Mouse (Mus musculus) T-cell, adult 2 months (primary cell): ENCODE measurements at regions not wholly inside any gene's neighbourhood (a gene's known extent, or its start where the extent isn't known, plus 50 kb on each side); places are given as distances from the start of the nearest gene placed in this dataset.
"Not testable (repeated sequence)": the region's sequence is repeated elsewhere in the genome, so short reads cannot be mapped to it uniquely, and the experiment has no call there.

Source experiments
- DNase-seq: peaks from one replicate; pipeline ENCODE4 v3.0.0; 2022; ENCODE audit warnings: low spot score

GRCm38 (mm10) chr12:10445738-10446137 lies 55.2 kb downstream of the Rdh14 start:
- no peak for DNase-seq

- no peak for DNase-seq
These were observed 67.5 kb downstream of the Rdh14 start for GRCm38 (mm10) chr12:10457960-10458655.

GRCm38 (mm10) chr12:10461796-10462195 lies 71.2 kb downstream of the Rdh14 start:
- DNase-seq, result no peak

DNA sequence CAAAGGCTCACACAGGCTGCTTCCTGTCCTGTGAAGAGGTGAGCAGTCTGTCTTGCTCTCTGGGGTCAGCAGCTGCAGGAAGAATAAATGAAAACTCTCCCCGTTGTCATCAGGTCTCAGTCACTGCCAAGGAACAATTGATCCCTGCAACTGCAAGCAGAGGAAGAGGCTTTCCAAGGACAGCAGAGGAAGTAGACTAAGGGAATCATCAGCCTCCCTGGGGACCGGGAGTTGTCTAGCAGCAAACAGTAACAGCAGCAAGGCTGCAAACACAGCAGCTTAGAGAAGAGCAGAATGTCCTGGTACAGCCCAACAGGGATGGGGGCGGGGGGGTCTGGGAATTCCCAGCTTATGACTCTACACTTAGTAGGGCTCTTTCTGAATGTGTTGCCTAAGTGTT lies 72.4 kb downstream of the Rdh14 start:
- DNase-seq, result no peak

DNA sequence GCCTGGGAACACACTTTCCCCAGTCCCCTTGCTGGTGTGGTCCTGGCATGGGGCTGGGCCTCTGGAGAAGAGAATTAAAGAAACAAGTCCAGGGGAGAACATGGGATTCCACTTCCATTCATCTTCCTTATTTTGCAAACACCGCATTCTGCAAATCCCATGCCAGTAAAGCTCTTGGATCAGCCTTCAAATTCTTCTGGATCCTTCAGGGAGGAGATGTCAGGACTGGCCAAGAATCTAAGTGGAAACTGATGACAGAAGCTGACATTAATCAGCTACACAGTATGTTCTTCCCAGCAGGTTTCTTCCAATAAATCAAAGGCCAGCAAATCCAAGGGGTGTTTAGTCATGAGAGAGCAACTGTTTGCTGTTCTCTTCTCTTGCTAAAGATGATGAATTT lies 83.4 kb downstream of the Rdh14 start:
- DNase-seq, result no peak

DNA sequence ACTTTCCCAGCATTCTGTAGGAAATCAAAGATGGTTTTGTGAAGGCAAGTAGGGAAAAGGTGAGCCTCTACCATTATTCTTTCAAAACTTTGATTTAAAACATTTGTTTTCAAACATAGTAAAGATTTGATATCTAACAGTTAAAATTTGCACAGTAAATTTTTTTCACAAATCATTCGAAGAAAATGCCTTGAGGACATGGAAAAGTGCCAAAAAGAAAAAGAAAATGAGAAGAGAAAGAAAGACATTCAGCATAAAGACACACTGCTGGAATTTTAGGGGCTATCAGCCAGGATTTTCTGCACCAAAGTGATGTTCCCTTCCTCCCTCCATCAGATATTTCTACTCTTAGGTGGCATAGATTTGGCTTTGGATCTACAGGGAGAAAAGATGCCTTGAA lies 90.2 kb downstream of the Rdh14 start:
- DNase-seq, result no peak

DNA sequence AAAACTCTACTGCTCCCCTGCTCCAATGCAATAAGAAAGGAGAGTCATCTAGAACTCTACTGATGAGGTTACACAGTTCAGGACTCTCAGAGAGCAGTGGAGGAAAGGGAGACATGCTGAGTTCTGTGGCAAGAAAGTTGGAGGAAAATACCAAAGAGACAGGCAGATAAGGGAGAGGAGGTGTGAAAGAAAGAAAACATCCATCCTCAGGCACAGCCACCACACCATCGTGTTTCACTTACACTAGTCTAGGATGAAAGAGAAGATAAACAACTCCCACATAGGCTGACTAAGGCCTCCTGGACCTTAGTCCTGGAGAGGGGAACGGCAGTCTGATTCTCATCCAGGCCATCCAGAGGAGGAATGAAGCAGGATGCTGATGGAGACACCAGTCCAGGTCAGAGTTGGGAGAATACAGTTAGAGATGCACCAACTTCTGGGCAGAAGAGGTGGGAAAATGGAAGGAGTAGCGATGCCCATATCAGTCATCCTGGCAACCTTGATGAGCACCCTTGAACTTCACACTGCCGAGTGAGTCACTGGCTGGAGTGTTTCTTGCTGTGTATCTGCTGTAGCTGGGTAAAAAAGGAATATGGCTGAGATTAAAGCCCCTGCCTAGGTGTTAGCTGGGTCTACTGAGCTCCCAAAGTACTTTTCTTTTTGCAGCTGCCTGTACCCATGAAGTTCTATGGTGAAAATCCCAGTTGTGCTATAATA lies 91.9 kb downstream of the Rdh14 start:
- DNase-seq, result no peak

GRCm38 (mm10) chr12:10506721-10507120 lies 116.1 kb downstream of the Rdh14 start:
- no peak for DNase-seq

DNA sequence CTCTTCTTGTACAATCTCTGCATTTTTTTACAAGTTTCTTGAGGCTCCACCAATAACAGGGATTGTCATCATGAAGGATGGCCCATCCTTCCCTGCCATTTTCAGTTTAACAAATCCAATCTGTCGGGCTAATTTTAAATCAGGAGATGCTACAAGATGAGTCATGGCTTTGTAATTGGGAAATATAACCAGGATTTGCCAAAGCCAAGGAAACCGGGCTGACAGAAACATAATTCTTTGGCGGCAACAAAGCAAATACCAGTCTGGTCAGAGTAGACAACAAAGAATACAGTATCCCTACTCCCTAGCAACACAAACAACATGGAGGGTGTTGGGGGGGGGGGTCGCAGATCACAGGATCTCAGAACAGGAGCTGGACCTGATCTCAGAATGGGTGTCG lies 123.0 kb downstream of the Rdh14 start:
- no peak for DNase-seq

DNA sequence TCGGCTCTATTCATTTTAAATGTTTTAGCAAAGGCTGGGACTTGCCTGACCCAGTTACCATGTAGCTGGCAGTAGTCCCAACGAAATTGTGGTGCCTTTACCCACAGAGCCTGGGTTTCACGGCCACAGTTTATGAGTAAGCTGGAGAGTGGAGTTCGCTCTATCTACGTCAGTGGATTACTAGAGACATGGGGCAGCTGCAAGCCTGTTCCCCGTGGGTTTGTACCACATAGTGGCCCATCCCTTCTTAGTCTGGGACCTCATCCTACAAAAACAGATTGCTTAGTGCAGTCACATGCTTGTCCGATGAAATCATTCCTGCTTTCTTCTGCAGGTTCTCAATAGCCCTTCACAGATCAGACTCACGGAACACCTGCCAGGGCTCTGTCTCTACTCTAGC lies 123.7 kb downstream of the Rdh14 start:
- no peak for DNase-seq

- DNase-seq, result no peak
These were observed 134.1 kb downstream of the Rdh14 start for GRCm38 (mm10) chr12:10524509-10525286.

- DNase-seq, result no peak
These were observed 135.4 kb downstream of the Rdh14 start for GRCm38 (mm10) chr12:10525934-10526333.

- DNase-seq, result no peak
These were observed 138.5 kb downstream of the Rdh14 start for GRCm38 (mm10) chr12:10529077-10529476.

- DNase-seq, result no peak
These were observed 140.4 kb downstream of the Rdh14 start for GRCm38 (mm10) chr12:10530996-10531395.

DNA sequence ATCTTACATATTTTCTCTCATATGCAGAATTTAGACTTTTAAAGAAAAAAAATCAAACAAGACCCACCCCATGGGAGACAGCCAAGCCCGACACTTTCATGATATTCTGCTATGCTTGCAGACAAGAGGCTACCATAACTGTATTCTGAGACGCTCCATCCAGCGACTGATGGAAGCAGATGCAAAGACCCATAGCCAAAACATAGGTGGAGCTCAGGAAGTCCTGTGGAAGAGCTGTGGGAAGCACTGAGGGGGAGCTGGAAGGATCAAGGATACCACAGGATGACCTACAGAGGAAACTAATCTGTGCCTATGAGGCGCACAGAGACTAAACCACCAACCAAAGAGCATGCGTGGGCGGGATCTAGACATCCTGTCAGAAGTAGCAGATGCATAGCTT lies 143.4 kb downstream of the Rdh14 start:
- DNase-seq, result no peak

GRCm38 (mm10) chr12:10536239-10536638 lies 145.7 kb downstream of the Rdh14 start:
- DNase-seq, result no peak

DNA sequence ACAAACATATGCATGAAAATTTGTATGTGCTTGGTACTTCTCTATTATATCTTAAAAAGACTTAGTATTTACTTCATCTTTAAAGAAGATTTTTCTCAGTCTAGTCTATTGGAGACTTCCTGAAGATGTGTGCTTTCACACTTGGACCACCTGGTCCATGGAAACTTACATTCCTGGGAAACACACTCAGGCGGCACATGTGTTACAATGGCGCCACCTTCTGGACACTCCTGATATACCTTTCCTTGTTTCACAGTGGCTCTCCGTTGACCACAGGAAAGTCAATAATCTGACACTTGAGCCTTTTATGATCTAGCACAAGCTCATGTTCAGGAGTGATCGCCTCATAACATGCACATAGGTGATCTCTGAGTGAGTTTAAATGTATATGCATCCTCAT lies 146.5 kb downstream of the Rdh14 start:
- no peak for DNase-seq

DNA sequence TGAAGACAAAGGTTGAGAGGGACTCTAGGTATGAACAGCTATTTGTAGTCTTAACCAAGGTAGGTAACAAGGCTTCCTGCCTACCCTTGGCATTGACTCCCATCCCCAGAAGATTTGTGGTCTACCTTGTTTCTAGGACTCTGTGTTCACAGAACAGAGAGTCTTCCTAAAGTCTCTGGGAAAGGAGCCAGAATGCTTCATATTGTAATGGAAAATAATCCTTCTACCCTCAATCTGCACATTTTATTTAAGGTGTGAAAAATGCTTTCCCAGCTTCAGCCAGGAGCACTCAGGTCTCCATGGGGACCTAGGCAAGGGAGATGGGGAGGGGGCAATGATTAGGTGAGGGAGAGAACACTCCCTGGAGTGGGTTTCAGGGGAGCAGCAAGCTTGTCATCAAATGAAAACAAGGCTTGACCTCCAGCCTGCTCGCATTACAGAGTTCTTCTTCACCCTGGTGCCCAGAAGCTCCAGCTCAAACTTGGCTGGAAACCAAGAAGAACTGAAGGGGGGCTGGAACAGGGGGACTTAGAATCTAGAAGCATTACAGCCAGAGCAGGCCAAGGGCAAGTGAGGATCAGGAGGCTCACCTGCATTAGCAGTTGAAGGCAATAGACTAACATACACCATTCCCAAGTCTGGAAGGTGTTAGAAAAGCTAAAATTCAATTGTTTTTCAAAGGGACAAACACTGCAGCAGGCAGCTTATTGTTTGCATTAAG lies 159.1 kb downstream of the Rdh14 start:
- no peak for DNase-seq

GRCm38 (mm10) chr12:10554701-10555100 lies 164.1 kb downstream of the Rdh14 start:
- not testable (repeated sequence) for DNase-seq

DNA sequence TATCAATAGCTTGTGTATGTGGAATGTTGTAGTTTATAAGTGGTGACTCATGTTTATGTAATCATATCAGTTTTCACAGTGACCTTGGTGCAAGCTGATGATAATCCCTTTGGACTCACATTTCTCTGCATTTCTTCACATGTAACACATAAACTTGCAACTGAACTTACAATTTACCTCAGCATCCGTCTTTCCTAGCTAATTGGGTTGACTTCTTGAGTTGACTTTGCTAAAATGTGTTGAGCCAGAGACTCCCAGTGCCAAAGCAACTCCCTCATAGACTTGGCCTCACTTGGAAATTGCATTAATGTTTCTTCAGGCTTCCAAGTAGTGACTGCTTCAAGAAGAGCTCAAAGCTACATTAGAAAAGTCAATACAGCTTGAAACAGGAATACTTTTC lies 172.4 kb downstream of the Rdh14 start:
- no peak for DNase-seq

GRCm38 (mm10) chr12:10567881-10568280 lies 177.3 kb downstream of the Rdh14 start:
- DNase-seq, result no peak

- DNase-seq, result no peak
These were observed 181.2 kb downstream of the Rdh14 start for GRCm38 (mm10) chr12:10571643-10572377.
